Mouse (Mus musculus): ENCODE results near the gene Gm10490.

DNA sequence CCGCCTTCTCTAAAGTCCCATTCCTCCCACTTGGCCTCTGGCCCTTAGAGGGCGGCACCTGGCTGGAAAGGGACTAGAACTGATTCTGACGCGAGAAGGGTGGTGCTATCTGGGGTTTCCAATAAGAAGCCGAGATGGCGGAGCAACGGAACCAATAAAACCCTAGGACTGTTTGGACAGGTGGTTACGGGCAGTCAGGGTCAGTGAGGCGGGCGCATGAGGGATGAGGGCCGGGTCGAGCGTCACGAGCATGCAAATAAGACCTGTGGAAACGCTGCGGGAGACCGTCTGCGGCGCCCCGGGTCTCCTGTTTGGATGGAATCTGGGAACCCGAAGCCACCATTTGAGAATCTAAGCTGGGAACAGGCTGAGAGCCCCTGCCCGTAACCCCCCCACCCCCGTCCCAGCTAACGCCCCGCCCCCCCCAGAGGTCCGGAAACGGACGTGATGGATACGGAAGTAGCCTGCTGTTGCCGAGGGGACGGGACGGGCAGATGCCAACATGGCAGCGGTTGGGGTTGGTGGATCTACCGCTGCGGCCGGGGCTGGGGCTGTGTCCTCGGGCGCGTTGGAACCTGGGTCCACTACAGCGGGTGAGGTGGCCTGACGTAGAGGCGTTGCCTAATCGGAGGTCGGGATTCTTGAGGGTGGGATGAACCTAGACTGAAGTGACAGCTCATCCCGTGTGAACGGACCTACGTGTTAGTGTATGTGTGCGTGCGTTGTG lies 25.3 kb upstream of the Gm10490 start, which contains the start of gene Slc35a2:
- TF ChIP-seq TAL1 (conservative IDR thresholded peaks at IDR 0.05; ENCODE audit: low read depth, low read length) (no peak), CTCF (IDR thresholded peaks at IDR 0.05; ENCODE audit: low read depth, low read length) (no peak), POLR2AphosphoS5 (IDR thresholded peaks at IDR 0.05; ENCODE audit: insufficient replicate concordance, low read depth, low read length) (no peak), GATA2 (IDR thresholded peaks at IDR 0.05; ENCODE audit: borderline replicate concordance, low read depth, low read length) (no peak), GATA1 (IDR thresholded peaks at IDR 0.05; ENCODE audit: borderline replicate concordance, low read length) (no peak)

All from G1E (cell line).